Mouse (Mus musculus) testis, adult 2 months (tissue): ENCODE measurements around the gene Mcm5. TPM values are rescaled to one million over a fixed set of nuclear protein-coding genes. Genes with fewer than 3 reads are reported as not detected.

Experiments
- H3K27ac ChIP-seq: fragments of 200-500 bp; 2 replicates; pipeline ENCODE4 v1.5.1; 2012; ENCODE audit warnings: low read depth, low read length; ENCODE audit not compliant: control insufficient read depth, insufficient read depth
- H3K27me3 ChIP-seq: fragments of 200-500 bp; 2 replicates; pipeline ENCODE4 v1.6.1; 2012; ENCODE audit warnings: mild to moderate bottlenecking, low read length, moderate library complexity; ENCODE audit not compliant: control insufficient read depth, insufficient read depth
- H3K36me3 ChIP-seq: fragments of 200-500 bp; 2 replicates; pipeline ENCODE4 v1.6.1; 2012; ENCODE audit warnings: mild to moderate bottlenecking, low read length; ENCODE audit not compliant: control insufficient read depth, insufficient read depth
- H3K4me1 ChIP-seq: fragments of 200-500 bp; 2 replicates; pipeline ENCODE4 v1.6.1; 2012; ENCODE audit warnings: low read length; ENCODE audit not compliant: control insufficient read depth, insufficient read depth
- H3K4me3 ChIP-seq: fragments of 200-500 bp; 2 replicates; pipeline ENCODE4 v1.5.1; 2012; ENCODE audit warnings: low read depth, mild to moderate bottlenecking, low read length, moderate library complexity, mixed read lengths; ENCODE audit not compliant: control insufficient read depth
- CTCF ChIP-seq: fragments of 200-500 bp; IDR thresholded peaks from 2 replicates; pipeline ENCODE4 v1.5.1; 2012; ENCODE audit warnings: low read depth, mild to moderate bottlenecking, inconsistent platforms, low read length, moderate library complexity; ENCODE audit not compliant: control insufficient read depth, insufficient read depth, insufficient replicate concordance
- POLR2A ChIP-seq: fragments of 200-500 bp; IDR thresholded peaks from 2 replicates; pipeline ENCODE4 v1.6.1; 2012; ENCODE audit warnings: low read depth, mild to moderate bottlenecking, inconsistent platforms, low read length, moderate library complexity; ENCODE audit not compliant: control insufficient read depth
- polyA plus RNA-seq: library from polyadenylated mRNA; depleted of rRNA; stranded (reverse); fragments of >200 nt; gene quantifications from 2 replicates; pipeline ENCODE4 v1.2.3, GENCODE M21; 2012; rRNA removed

Gene Mcm5
- polyA plus RNA-seq, 1 experiment, result 18.6 TPM

- Histone ChIP-seq H3K27me3 (no peaks in the 10 kb centered on the region), H3K4me1 (no peaks in the 10 kb centered on the region), H3K36me3 (no peaks in the 10 kb centered on the region), H3K4me3 (no peak overlapping the region), H3K27ac (no peak overlapping the region)
- TF ChIP-seq POLR2A, result no peak
- TF ChIP-seq CTCF, result no peak
Observed at GRCm38 (mm10) chr8:75151743-75152142, 42.4 kb downstream of the Mcm5 start.

GRCm38 (mm10) chr8:75152505-75153082, 43.2 kb downstream of the Mcm5 start:
- Histone ChIP-seq H3K27ac (no peak overlapping the region), H3K4me1 (no peaks in the 10 kb centered on the region), H3K4me3 (no peak overlapping the region), H3K27me3 (no peaks in the 10 kb centered on the region), H3K36me3 (no peaks in the 10 kb centered on the region)
- TF ChIP-seq CTCF (no peak), POLR2A (no peak)

GRCm38 (mm10) chr8:75154855-75155478, 45.6 kb downstream of the Mcm5 start:
- TF ChIP-seq POLR2A, result no peak
- no peak overlapping the region for H3K4me3 ChIP-seq
- H3K4me1 ChIP-seq, result no peaks in the 10 kb centered on the region
- H3K27ac ChIP-seq, result no peak overlapping the region
- H3K36me3 ChIP-seq, result no peaks in the 10 kb centered on the region
- no peaks in the 10 kb centered on the region for H3K27me3 ChIP-seq

GRCm38 (mm10) chr8:75155740-75156322, 46.5 kb downstream of the Mcm5 start:
- H3K4me3 ChIP-seq, result no peak overlapping the region
- H3K4me1 ChIP-seq, result no peaks in the 10 kb centered on the region
- no peak for TF ChIP-seq POLR2A
- no peak for TF ChIP-seq CTCF
- H3K27ac ChIP-seq, result no peak overlapping the region
- H3K27me3 ChIP-seq, result no peaks in the 10 kb centered on the region
- H3K36me3 ChIP-seq, result no peaks in the 10 kb centered on the region

- TF ChIP-seq CTCF (no peak), POLR2A (no peak)
Observed at GRCm38 (mm10) chr8:75157471-75158230, 48.3 kb downstream of the Mcm5 start.

GRCm38 (mm10) chr8:75169363-75169762, 60.0 kb downstream of the Mcm5 start:
- Histone ChIP-seq H3K4me3 (no peak overlapping the region), H3K4me1 (no peaks in the 10 kb centered on the region), H3K27me3 (no peaks in the 10 kb centered on the region), H3K36me3 (no peaks in the 10 kb centered on the region), H3K27ac (no peak overlapping the region)
- TF ChIP-seq POLR2A (no peak), CTCF (no peak)

More at GRCm38 (mm10) chr8:75157471-75158230, 48.3 kb downstream of the Mcm5 start:
- H3K4me1 ChIP-seq, result no peaks in the 10 kb centered on the region
- H3K4me3 ChIP-seq, result no peak overlapping the region
- H3K36me3 ChIP-seq, result no peaks in the 10 kb centered on the region
- H3K27me3 ChIP-seq, result no peaks in the 10 kb centered on the region
- no peak overlapping the region for H3K27ac ChIP-seq

GRCm38 (mm10) chr8:75172009-75172685, 62.8 kb downstream of the Mcm5 start:
- TF ChIP-seq CTCF, result no peak
- no peak for TF ChIP-seq POLR2A
- Histone ChIP-seq H3K27ac (no peak overlapping the region), H3K36me3 (no peaks in the 10 kb centered on the region), H3K4me1 (no peaks in the 10 kb centered on the region), H3K27me3 (no peaks in the 10 kb centered on the region), H3K4me3 (no peak overlapping the region)

Other genes with a start within 250 kb of the Mcm5 start
- not detected in 2 replicates for gene Isx, start 236.4 kb upstream of the Mcm5 start, polyA plus RNA-seq
- gene Hmgxb4, start 116.2 kb upstream of the Mcm5 start, polyA plus RNA-seq, result 6.0 TPM in 2 replicates
- 117 and 129 TPM in 2 replicates for gene Tom1, start 75.9 kb upstream of the Mcm5 start, polyA plus RNA-seq
- gene Hmox1, start 15.9 kb upstream of the Mcm5 start, polyA plus RNA-seq, result 8.6 and 10.9 TPM in 2 replicates
- gene Rasd2, start 104.4 kb downstream of the Mcm5 start, polyA plus RNA-seq, result 5.1 and 6.1 TPM in 2 replicates